Mouse (Mus musculus): ENCODE data around the gene Lmbr1l. TPM values are rescaled to one million over a fixed set of nuclear protein-coding genes. Genes with fewer than 3 reads are reported as not detected.
A peak's percentile ranks its signal among the peaks of the same experiment; 100 is the strongest.
"Not testable (repeated sequence)": the region's sequence is repeated elsewhere in the genome, so short reads cannot be mapped to it uniquely, and the experiment has no call there.

Lmbr1l gene
- polyA plus RNA-seq, 1 experiment from 2014 or later = 13.4 TPM

DNA sequence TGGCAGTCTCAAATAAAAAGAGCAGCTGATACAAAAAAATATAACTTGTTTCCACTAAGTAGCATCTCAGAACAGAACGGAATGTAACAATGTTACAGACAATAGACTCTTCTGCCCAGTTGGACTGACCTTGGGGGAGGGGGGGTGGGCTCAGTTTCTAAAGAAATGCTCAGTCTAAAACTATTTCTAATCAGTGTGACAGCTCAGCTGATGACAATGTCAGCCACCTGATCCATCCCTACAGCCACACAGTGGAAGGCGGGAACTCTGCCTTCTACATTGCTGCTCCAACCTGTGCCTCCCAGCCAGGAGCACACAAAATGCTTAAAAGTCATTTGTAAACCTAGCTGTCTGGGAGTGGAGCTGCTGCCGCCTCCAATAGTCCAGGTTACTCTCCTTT is 29.9 kb upstream of the Lmbr1l start:
- Histone ChIP-seq H3K27ac (ENCODE audit: low read depth, low read length) (no peak overlapping the region), H3K27me3 (ENCODE audit: control insufficient read depth, insufficient read depth, low read length) (no peaks in the 10 kb centered on the region), H3K4me1 (replicated peaks; ENCODE audit: control insufficient read depth, insufficient read depth, low read length) (no peaks in the 10 kb centered on the region), H3K4me3 (ENCODE audit: low read depth, low read length) (no peak overlapping the region), H3K36me3 (ENCODE audit: control insufficient read depth, insufficient read depth, low read length) (no peaks in the 10 kb centered on the region), H3K9me3 (ENCODE audit: control insufficient read depth, low read length) (no peaks in the 10 kb centered on the region), H3K4me2 (replicated peaks; ENCODE audit: low read depth, low read length) (no peak overlapping the region), H3K9ac (ENCODE audit: low read depth, low read length) (no peak overlapping the region)
- 42% methylated on average over 3 of the region's 3 CpGs for WGBS
- ATAC-seq (ENCODE audit: low FRiP score) (no peak), DNase-seq (ENCODE audit: low spot score) (peak; percentile 15)

DNA sequence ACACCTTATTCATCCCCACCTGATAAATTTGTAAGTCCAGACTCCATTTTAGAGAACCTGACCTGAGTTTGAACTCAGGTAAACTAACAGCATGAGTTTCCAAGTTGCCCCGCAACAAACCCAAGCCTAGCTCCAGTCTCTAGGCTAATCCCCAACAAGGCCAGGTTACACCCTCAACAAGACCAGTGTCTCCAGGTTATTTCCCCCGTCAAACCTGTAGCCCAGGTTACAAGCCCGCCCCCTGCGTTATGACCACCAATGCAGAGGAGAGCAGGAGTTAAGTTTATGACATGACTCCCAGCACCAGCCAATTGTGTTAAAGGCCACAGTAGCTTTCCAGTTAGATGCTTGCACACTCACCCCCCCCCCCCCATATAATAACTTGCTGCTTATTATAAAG is 25.1 kb upstream of the Lmbr1l start:
- H3K27ac ChIP-seq (ENCODE audit: low read depth, low read length) = no peak overlapping the region
- H3K4me2 ChIP-seq (replicated peaks; ENCODE audit: low read depth, low read length) = no peak overlapping the region
- ATAC-seq (ENCODE audit: low FRiP score) (no peak), DNase-seq (ENCODE audit: low spot score) (no peak)
- H3K4me3 ChIP-seq (ENCODE audit: low read depth, low read length) = no peak overlapping the region
- 79% methylated on average over 4 of the region's 4 CpGs for WGBS
- H3K36me3 ChIP-seq (ENCODE audit: control insufficient read depth, insufficient read depth, low read length) = no peaks in the 10 kb centered on the region
- H3K4me1 ChIP-seq (replicated peaks; ENCODE audit: control insufficient read depth, insufficient read depth, low read length) = no peaks in the 10 kb centered on the region
- no peaks in the 10 kb centered on the region for H3K27me3 ChIP-seq (ENCODE audit: control insufficient read depth, insufficient read depth, low read length)
- H3K9me3 ChIP-seq (ENCODE audit: control insufficient read depth, low read length) = no peaks in the 10 kb centered on the region
- no peak overlapping the region for H3K9ac ChIP-seq (ENCODE audit: low read depth, low read length)

GRCm38 (mm10) chr15:98942081-98942480 is 24.1 kb upstream of the Lmbr1l start:
- 94% methylated on average over 4 of the region's 4 CpGs for WGBS
- no peak overlapping the region for H3K4me3 ChIP-seq (ENCODE audit: low read depth, low read length)
- ATAC-seq (ENCODE audit: low FRiP score) (no peak), DNase-seq (ENCODE audit: low spot score) (no peak)
- no peaks in the 10 kb centered on the region for H3K9me3 ChIP-seq (ENCODE audit: control insufficient read depth, low read length)
- no peaks in the 10 kb centered on the region for H3K36me3 ChIP-seq (ENCODE audit: control insufficient read depth, insufficient read depth, low read length)
- no peak overlapping the region for H3K4me2 ChIP-seq (replicated peaks; ENCODE audit: low read depth, low read length)
- no peak overlapping the region for H3K27ac ChIP-seq (ENCODE audit: low read depth, low read length)
- no peak overlapping the region for H3K9ac ChIP-seq (ENCODE audit: low read depth, low read length)
- H3K27me3 ChIP-seq (ENCODE audit: control insufficient read depth, insufficient read depth, low read length) = no peaks in the 10 kb centered on the region
- no peaks in the 10 kb centered on the region for H3K4me1 ChIP-seq (replicated peaks; ENCODE audit: control insufficient read depth, insufficient read depth, low read length)

DNA sequence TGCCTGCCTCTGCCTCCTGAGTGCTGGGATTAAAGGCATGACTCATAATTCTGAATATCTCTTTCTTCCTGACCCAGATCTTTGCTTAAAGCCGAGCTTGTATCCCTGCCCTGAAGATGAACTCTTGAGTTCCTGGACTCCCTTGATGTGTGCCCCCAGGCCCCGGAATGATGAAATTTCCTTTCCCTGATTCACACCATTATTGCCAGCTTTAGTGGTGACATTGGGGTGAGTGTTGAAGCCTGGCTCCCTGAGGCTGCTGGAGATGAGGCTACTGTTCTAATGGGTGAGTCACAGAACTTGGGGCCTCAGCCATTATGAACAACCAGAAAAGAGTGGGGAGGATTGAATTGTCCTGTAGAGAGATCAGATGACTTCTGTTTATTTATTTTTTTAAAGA is 23.5 kb upstream of the Lmbr1l start:
- H3K4me3 ChIP-seq (ENCODE audit: low read depth, low read length) = no peak overlapping the region
- H3K9ac ChIP-seq (ENCODE audit: low read depth, low read length) = no peak overlapping the region
- no peak for DNase-seq (ENCODE audit: low spot score)
- no peak for ATAC-seq (ENCODE audit: low FRiP score)
- no peak overlapping the region for H3K4me2 ChIP-seq (replicated peaks; ENCODE audit: low read depth, low read length)
- H3K27ac ChIP-seq (ENCODE audit: low read depth, low read length) = no peak overlapping the region
- H3K27me3 ChIP-seq (ENCODE audit: control insufficient read depth, insufficient read depth, low read length) = no peaks in the 10 kb centered on the region
- no peaks in the 10 kb centered on the region for H3K9me3 ChIP-seq (ENCODE audit: control insufficient read depth, low read length)
- no peaks in the 10 kb centered on the region for H3K4me1 ChIP-seq (replicated peaks; ENCODE audit: control insufficient read depth, insufficient read depth, low read length)
- no peaks in the 10 kb centered on the region for H3K36me3 ChIP-seq (ENCODE audit: control insufficient read depth, insufficient read depth, low read length)
- 84% methylated on average over 2 of the region's 2 CpGs for WGBS

GRCm38 (mm10) chr15:98940816-98941215 is 22.8 kb upstream of the Lmbr1l start:
- H3K9me3 ChIP-seq (ENCODE audit: control insufficient read depth, low read length) = no peaks in the 10 kb centered on the region
- H3K36me3 ChIP-seq (ENCODE audit: control insufficient read depth, insufficient read depth, low read length) = no peaks in the 10 kb centered on the region
- H3K4me1 ChIP-seq (replicated peaks; ENCODE audit: control insufficient read depth, insufficient read depth, low read length) = no peaks in the 10 kb centered on the region
- DNase-seq (ENCODE audit: low spot score) (no peak), ATAC-seq (ENCODE audit: low FRiP score) (no peak)
- no peak overlapping the region for H3K27ac ChIP-seq (ENCODE audit: low read depth, low read length)
- WGBS = 77% methylated on average over 10 of the region's 10 CpGs
- no peak overlapping the region for H3K4me2 ChIP-seq (replicated peaks; ENCODE audit: low read depth, low read length)
- no peaks in the 10 kb centered on the region for H3K27me3 ChIP-seq (ENCODE audit: control insufficient read depth, insufficient read depth, low read length)
- no peak overlapping the region for H3K9ac ChIP-seq (ENCODE audit: low read depth, low read length)
- H3K4me3 ChIP-seq (ENCODE audit: low read depth, low read length) = no peak overlapping the region

DNA sequence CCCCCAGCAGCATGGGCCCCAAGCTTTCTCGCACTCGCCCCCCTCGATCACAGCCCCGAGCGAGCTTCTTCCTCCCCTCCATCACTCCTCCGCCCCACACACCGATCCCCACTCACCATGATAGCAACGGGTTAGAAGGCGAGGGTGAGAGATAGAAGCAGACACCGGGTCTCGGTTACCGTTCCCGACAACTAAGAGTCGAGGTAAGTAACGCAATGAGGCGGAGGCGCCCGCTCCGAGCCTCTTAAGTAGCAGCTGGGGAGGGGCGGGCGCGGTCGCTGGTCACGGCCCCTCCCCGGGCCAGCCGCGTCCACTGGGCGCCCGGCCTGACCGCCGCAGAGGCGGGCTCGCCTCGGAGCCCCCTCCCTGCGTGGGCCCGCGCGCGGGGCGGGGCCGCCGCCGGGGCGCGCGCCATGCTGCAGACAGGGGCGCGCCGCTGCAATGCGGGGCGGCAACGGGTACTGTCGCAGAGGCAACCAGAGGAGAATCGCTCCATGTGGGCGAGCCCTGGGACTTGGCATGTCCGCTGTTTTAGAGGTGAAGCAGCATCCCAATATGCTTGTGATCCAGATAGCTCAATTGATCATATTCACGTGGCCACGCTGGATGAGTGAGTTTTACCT is 16.3 kb upstream of the Lmbr1l start, which contains the start of gene Tuba1b:
Gene Tuba1b, minus strand, starts transcription at position 349 of the 623 bp plus-strand sequence.
- Histone ChIP-seq H3K9ac (ENCODE audit: low read depth, low read length) (peak within 1 kb of the TSS; percentile 94), H3K4me1 (replicated peaks; ENCODE audit: control insufficient read depth, insufficient read depth, low read length) (peaks cover 7% of the 10 kb centered on the region), H3K36me3 (ENCODE audit: control insufficient read depth, insufficient read depth, low read length) (no peaks in the 10 kb centered on the region), H3K9me3 (ENCODE audit: control insufficient read depth, low read length) (no peaks in the 10 kb centered on the region), H3K4me2 (replicated peaks; ENCODE audit: low read depth, low read length) (peak within 1 kb of the TSS; percentile 88), H3K27me3 (ENCODE audit: control insufficient read depth, insufficient read depth, low read length) (no peaks in the 10 kb centered on the region), H3K4me3 (ENCODE audit: low read depth, low read length) (peak within 1 kb of the TSS; percentile 72), H3K27ac (ENCODE audit: low read depth, low read length) (peak within 1 kb of the TSS; percentile 96)
- under 1% methylated on average over 57 of the region's 58 CpGs for WGBS
- ATAC-seq (ENCODE audit: low FRiP score) (peak; percentile 95), DNase-seq (ENCODE audit: low spot score) (peak; percentile 94)

- Histone ChIP-seq H3K4me3 (ENCODE audit: low read depth, low read length) (peak overlapping the region; percentile 72), H3K4me2 (replicated peaks; ENCODE audit: low read depth, low read length) (peak overlapping the region; percentile 88), H3K36me3 (ENCODE audit: control insufficient read depth, insufficient read depth, low read length) (no peaks in the 10 kb centered on the region), H3K27ac (ENCODE audit: low read depth, low read length) (peak overlapping the region; percentile 96), H3K4me1 (replicated peaks; ENCODE audit: control insufficient read depth, insufficient read depth, low read length) (peaks cover 7% of the 10 kb centered on the region), H3K27me3 (ENCODE audit: control insufficient read depth, insufficient read depth, low read length) (no peaks in the 10 kb centered on the region), H3K9ac (ENCODE audit: low read depth, low read length) (peak overlapping the region; percentile 94), H3K9me3 (ENCODE audit: control insufficient read depth, low read length) (no peaks in the 10 kb centered on the region)
- DNase-seq (ENCODE audit: low spot score) (peak; percentile 99), ATAC-seq (ENCODE audit: low FRiP score) (peak; percentile 90)
- WGBS = under 1% methylated on average over 35 of the region's 35 CpGs
Observed at GRCm38 (mm10) chr15:98933833-98934216, 15.8 kb upstream of the Lmbr1l start.

GRCm38 (mm10) chr15:98933004-98933671 is 15.1 kb upstream of the Lmbr1l start:
- 18% methylated on average over 8 of the region's 9 CpGs for WGBS
- not testable (repeated sequence) for H3K27me3 ChIP-seq (ENCODE audit: control insufficient read depth, insufficient read depth, low read length); DNase-seq (ENCODE audit: low spot score); ATAC-seq (ENCODE audit: low FRiP score); H3K4me1 ChIP-seq (replicated peaks; ENCODE audit: control insufficient read depth, insufficient read depth, low read length); H3K36me3 ChIP-seq (ENCODE audit: control insufficient read depth, insufficient read depth, low read length); H3K9me3 ChIP-seq (ENCODE audit: control insufficient read depth, low read length)
- peak overlapping the region; percentile 94 for H3K9ac ChIP-seq (ENCODE audit: low read depth, low read length)
- peak overlapping the region; percentile 96; the same call in 1 of the 2 replicates for H3K27ac ChIP-seq (ENCODE audit: low read depth, low read length)
- H3K4me2 ChIP-seq (replicated peaks; ENCODE audit: low read depth, low read length) = peak overlapping the region; percentile 88
- H3K4me3 ChIP-seq (ENCODE audit: low read depth, low read length) = peak overlapping the region; percentile 72

DNA sequence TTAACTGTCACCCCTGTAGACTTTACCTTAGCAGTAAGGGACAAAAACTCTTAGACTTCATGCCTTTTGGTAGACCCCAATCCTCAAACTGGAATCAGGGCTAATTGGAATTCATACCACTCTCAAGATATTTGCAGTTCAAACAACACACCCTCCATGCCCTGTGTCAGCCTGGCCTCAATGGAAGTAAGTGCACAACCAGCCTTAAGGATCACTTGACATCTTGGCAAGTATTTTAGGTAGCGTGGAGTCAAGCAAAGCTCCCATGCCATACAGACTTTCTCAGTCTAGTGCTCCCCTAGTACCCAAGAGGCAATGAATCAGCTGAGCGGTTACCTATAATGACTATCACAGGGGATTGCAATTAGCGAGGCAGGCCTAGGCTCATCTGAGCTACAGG is 13.0 kb upstream of the Lmbr1l start:
- 92% methylated on average over 3 of the region's 3 CpGs for WGBS

More for the DNA sequence above, 13.0 kb upstream of the Lmbr1l start:
- H3K4me3 ChIP-seq (ENCODE audit: low read depth, low read length) = no peak overlapping the region
- H3K36me3 ChIP-seq (ENCODE audit: control insufficient read depth, insufficient read depth, low read length) = no peaks in the 10 kb centered on the region
- H3K4me1 ChIP-seq (replicated peaks; ENCODE audit: control insufficient read depth, insufficient read depth, low read length) = peaks cover 7% of the 10 kb centered on the region
- H3K27me3 ChIP-seq (ENCODE audit: control insufficient read depth, insufficient read depth, low read length) = no peaks in the 10 kb centered on the region
- no peak overlapping the region for H3K4me2 ChIP-seq (replicated peaks; ENCODE audit: low read depth, low read length)
- ATAC-seq (ENCODE audit: low FRiP score) (no peak), DNase-seq (ENCODE audit: low spot score) (no peak)
- no peak overlapping the region for H3K9ac ChIP-seq (ENCODE audit: low read depth, low read length)
- no peak overlapping the region for H3K27ac ChIP-seq (ENCODE audit: low read depth, low read length)
- no peaks in the 10 kb centered on the region for H3K9me3 ChIP-seq (ENCODE audit: control insufficient read depth, low read length)
